Mouse (Mus musculus) left cerebral cortex, adult 9 months (tissue): Measurements from ENCODE around the gene Vmn1r142.
"Not testable (repeated sequence)": the region's sequence is repeated elsewhere in the genome, so short reads cannot be mapped to it uniquely, and the experiment has no call there.

ENCODE experiments used
- DNase-seq, 2 experiments: peaks; one replicate each; pipeline ENCODE4 v3.0.0; 2022; ENCODE audit warnings: low spot score in 2 of 2

The Vmn1r142 gene

GRCm38 (mm10) chr7:22163935-22164334, at the start of gene Vmn1r142:
Gene Vmn1r142 (minus strand): TSS chr7:22164035.
- DNase-seq: not testable (repeated sequence)

GRCm38 (mm10) chr7:22201164-22201563, 37.3 kb upstream of the Vmn1r142 start, which contains the start of gene Gm8653:
Gene Gm8653 (minus strand): TSS chr7:22201264.
- not testable (repeated sequence) for DNase-seq

GRCm38 (mm10) chr7:22189077-22189476, 25.2 kb upstream of the Vmn1r142 start, which contains the start of gene Vmn1r143:
Gene Vmn1r143 (plus strand): TSS chr7:22189377.
- not testable (repeated sequence) for DNase-seq

GRCm38 (mm10) chr7:22134641-22135040, 29.2 kb downstream of the Vmn1r142 start, which contains the start of gene Gm10666:
Gene Gm10666 (minus strand): TSS chr7:22134741.
- not testable (repeated sequence) for DNase-seq

- not testable (repeated sequence) for DNase-seq
Measured at GRCm38 (mm10) chr7:22118145-22118544, 45.7 kb downstream of the Vmn1r142 start, which contains the start of gene Gm16451. Gene Gm16451 (minus strand): TSS chr7:22118245.
